Mouse (Mus musculus) kidney, adult 2 months (tissue): Measurements from ENCODE around the gene Tjp2.

ENCODE experiments used
- CTCF ChIP-seq: fragments of 200-500 bp; conservative IDR thresholded peaks from 2 replicates; pipeline ENCODE4 v1.5.1; 2011; ENCODE audit warnings: low read depth, mild to moderate bottlenecking, control low read depth, low read length, moderate library complexity, mixed read lengths; ENCODE audit not compliant: insufficient read depth, insufficient read length
- POLR2A ChIP-seq: fragments of 200-500 bp; IDR thresholded peaks from one replicate; pipeline ENCODE4 v1.6.1; 2011; ENCODE audit warnings: low read depth, low read length, control low read depth

- no peak for TF ChIP-seq POLR2A
- TF ChIP-seq CTCF = no peak
These were observed 27.5 kb downstream of the Tjp2 start for GRCm38 (mm10) chr19:24197338-24197737.
